Mouse (Mus musculus) CH12.LX (cell line): ENCODE measurements around the gene Snrpd2. TPM values are rescaled to one million over a fixed set of nuclear protein-coding genes. Genes with fewer than 3 reads are reported as not detected.

ENCODE experiments used
- DNase-seq: peaks from one replicate; pipeline ENCODE4 v3.0.0-alpha.2; 2013; ENCODE audit errors: extremely low read depth
- H3K27ac ChIP-seq: 2 replicates; pipeline ENCODE4 v1.5.1; 2012; ENCODE audit warnings: low read depth, mild to moderate bottlenecking, control low read depth, moderate library complexity; ENCODE audit not compliant: insufficient read depth
- H3K27me3 ChIP-seq: replicated peaks from 2 replicates; pipeline ENCODE3; 2012; ENCODE audit warnings: inconsistent platforms
- H3K36me3 ChIP-seq, 2 experiments: replicated peaks in 1 of 2; 2 replicates each; pipeline versions ENCODE3 to v1.6.1; 2012; ENCODE audit warnings: inconsistent platforms in 1 of 2, low read length in 1 of 2, mild to moderate bottlenecking in 1 of 2, mixed read lengths in 1 of 2, moderate library complexity in 1 of 2; ENCODE audit not compliant: control insufficient read depth in 1 of 2, insufficient read depth in 1 of 2
- H3K4me1 ChIP-seq, 2 experiments: 2 replicates each; pipeline ENCODE4 v1.6.1; 2012; ENCODE audit warnings: inconsistent platforms in 1 of 2, moderate library complexity in 1 of 2; ENCODE audit not compliant: insufficient read depth in 2 of 2, control insufficient read depth in 1 of 2
- H3K4me2 ChIP-seq: 2 replicates; pipeline ENCODE4 v1.6.1; 2012; ENCODE audit warnings: low read depth, mild to moderate bottlenecking, control low read depth; ENCODE audit not compliant: poor library complexity, insufficient read depth, severe bottlenecking
- H3K4me3 ChIP-seq, 3 experiments: fragments of 150-350 bp in 1 of 3; sonication (generic) in 1 of 3; replicated peaks in 1 of 3; 2 replicates each; pipeline versions ENCODE3 to v1.5.1; 2011 to 2012; ENCODE audit warnings: low read depth in 2 of 3, low read length in 2 of 3, mild to moderate bottlenecking in 2 of 3, moderate library complexity in 2 of 3, control low read depth in 1 of 3, improper control_type of control experiment in 1 of 3, inconsistent platforms in 1 of 3, mixed read lengths in 1 of 3; ENCODE audit not compliant: poor library complexity in 1 of 3
- H3K79me2 ChIP-seq: replicated peaks from 2 replicates; pipeline ENCODE4 v1.6.1; 2012; ENCODE audit warnings: mild to moderate bottlenecking, moderate library complexity; ENCODE audit not compliant: control insufficient read depth, poor library complexity, insufficient read depth, severe bottlenecking; ENCODE audit errors: extremely low read depth
- H3K9ac ChIP-seq: 2 replicates; pipeline ENCODE4 v1.6.1; 2012; ENCODE audit warnings: low read depth, mild to moderate bottlenecking, control low read depth, moderate library complexity; ENCODE audit not compliant: insufficient read depth
- H3K9me3 ChIP-seq: replicated peaks from 2 replicates; pipeline ENCODE3; 2012; ENCODE audit warnings: low read length, inconsistent platforms, mixed read lengths
- BHLHE40 ChIP-seq: IDR thresholded peaks from 2 replicates; pipeline ENCODE4 v1.6.1; 2011; ENCODE audit warnings: mild to moderate bottlenecking, low read depth, low read length, improper control_type of control experiment
- CHD1 ChIP-seq: IDR thresholded peaks from 2 replicates; pipeline ENCODE4 v1.6.1; 2012; ENCODE audit warnings: low read depth, low read length, improper control_type of control experiment, inconsistent platforms
- CTCF ChIP-seq, 2 experiments: IDR thresholded peaks in 1 of 2; conservative IDR thresholded peaks in 1 of 2; 2 replicates each; pipeline ENCODE4 v1.5.1; 2011 to 2012; ENCODE audit warnings: low read depth in 2 of 2, low read length in 2 of 2, improper control_type of control experiment in 1 of 2, inconsistent platforms in 1 of 2, mild to moderate bottlenecking in 1 of 2, moderate library complexity in 1 of 2
- E2F4 ChIP-seq: IDR thresholded peaks from 2 replicates; pipeline ENCODE4 v1.6.1; 2011; ENCODE audit warnings: low read depth, low read length, improper control_type of control experiment; ENCODE audit not compliant: insufficient replicate concordance
- ELF1 ChIP-seq: IDR thresholded peaks from 2 replicates; pipeline ENCODE4 v1.6.1; 2014; ENCODE audit warnings: low read depth, mild to moderate bottlenecking, inconsistent platforms, low read length, improper control_type of control experiment
- GABPA ChIP-seq: IDR thresholded peaks from 2 replicates; pipeline ENCODE4 v1.6.1; 2012; ENCODE audit warnings: low read depth, low read length, improper control_type of control experiment, inconsistent platforms; ENCODE audit not compliant: insufficient replicate concordance
- HCFC1 ChIP-seq: IDR thresholded peaks from 2 replicates; pipeline ENCODE4 v1.6.1; 2012; ENCODE audit warnings: low read depth, mild to moderate bottlenecking, inconsistent platforms, low read length, improper control_type of control experiment
- IRF4 ChIP-seq: IDR thresholded peaks from 2 replicates; pipeline ENCODE4 v1.6.1; 2014; ENCODE audit warnings: low read depth, mild to moderate bottlenecking, inconsistent platforms, low read length, improper control_type of control experiment
- JUND ChIP-seq: conservative IDR thresholded peaks from 2 replicates; pipeline ENCODE4 v1.6.1; 2011; ENCODE audit warnings: low read depth, low read length, improper control_type of control experiment
- KAT2A ChIP-seq: IDR thresholded peaks from 2 replicates; pipeline ENCODE4 v1.6.1; 2012; ENCODE audit warnings: low read length, improper control_type of control experiment, inconsistent platforms; ENCODE audit not compliant: insufficient replicate concordance
- MAFK ChIP-seq: IDR thresholded peaks from 2 replicates; pipeline ENCODE4 v1.6.1; 2011; ENCODE audit warnings: low read length, improper control_type of control experiment; ENCODE audit not compliant: insufficient replicate concordance
- MXI1 ChIP-seq: IDR thresholded peaks from 2 replicates; pipeline ENCODE4 v1.6.1; 2011; ENCODE audit warnings: mild to moderate bottlenecking, low read depth, low read length, improper control_type of control experiment
- MYC ChIP-seq: IDR thresholded peaks from 2 replicates; pipeline ENCODE4 v1.6.1; 2011; ENCODE audit warnings: low read depth, mild to moderate bottlenecking, improper control_type of control experiment, low read length
- NELFE ChIP-seq: IDR thresholded peaks from 2 replicates; pipeline ENCODE4 v1.6.1; 2011; ENCODE audit warnings: low read depth, low read length, improper control_type of control experiment
- RAD21 ChIP-seq: IDR thresholded peaks from 2 replicates; pipeline ENCODE4 v1.6.1; 2011; ENCODE audit warnings: low read depth, mild to moderate bottlenecking, low read length, improper control_type of control experiment, moderate library complexity
- RCOR1 ChIP-seq: conservative IDR thresholded peaks from 2 replicates; pipeline ENCODE4 v1.6.1; 2012; ENCODE audit warnings: low read depth, mild to moderate bottlenecking, inconsistent platforms, low read length, improper control_type of control experiment
- SIN3A ChIP-seq: IDR thresholded peaks from 2 replicates; pipeline ENCODE4 v1.6.1; 2012; ENCODE audit warnings: low read length, improper control_type of control experiment, inconsistent platforms
- SMC3 ChIP-seq: IDR thresholded peaks from 2 replicates; pipeline ENCODE4 v1.6.1; 2011; ENCODE audit warnings: low read depth, low read length, improper control_type of control experiment
- UBTF ChIP-seq: IDR thresholded peaks from 2 replicates; pipeline ENCODE4 v1.6.1; 2012; ENCODE audit warnings: low read depth, mild to moderate bottlenecking, inconsistent platforms, low read length, improper control_type of control experiment, moderate library complexity
- USF1 ChIP-seq: IDR thresholded peaks from 2 replicates; pipeline ENCODE4 v1.6.1; 2014; ENCODE audit warnings: low read depth, mild to moderate bottlenecking, inconsistent platforms, low read length, improper control_type of control experiment
- USF2 ChIP-seq: conservative IDR thresholded peaks from 2 replicates; pipeline ENCODE4 v1.6.1; 2011; ENCODE audit warnings: low read depth, low read length, improper control_type of control experiment
- ZC3H11A ChIP-seq: IDR thresholded peaks from 2 replicates; pipeline ENCODE4 v1.6.1; 2012; ENCODE audit warnings: low read depth, mild to moderate bottlenecking, inconsistent platforms, low read length, improper control_type of control experiment
- ZKSCAN1 ChIP-seq: IDR thresholded peaks from 2 replicates; pipeline ENCODE4 v1.6.1; 2012; ENCODE audit warnings: low read depth, inconsistent platforms, low read length, improper control_type of control experiment, borderline replicate concordance
- ZMIZ1 ChIP-seq: IDR thresholded peaks from 2 replicates; pipeline ENCODE4 v1.6.1; 2012; ENCODE audit warnings: low read depth, mild to moderate bottlenecking, inconsistent platforms, low read length, improper control_type of control experiment
- ZNF384 ChIP-seq: IDR thresholded peaks from 2 replicates; pipeline ENCODE4 v1.6.1; 2012; ENCODE audit warnings: low read depth, low read length, improper control_type of control experiment, inconsistent platforms
- dilution Hi-C: fragments of 300-500 bp; cut with MboI; formaldehyde crosslinking; loops from 2 replicates; pipeline ENCODE4 v1.14.3; 2020; ENCODE audit warnings: low sequenced_read_pairs; ENCODE audit not compliant: extremely low pct_unique_long_range_greater_than_20kb, extremely low pct_ligation_motif_present
- in situ Hi-C: fragments of 300-500 bp; cut with MboI; formaldehyde crosslinking; loops from 3 replicates; pipeline ENCODE4 v1.14.3; 2019; ENCODE audit warnings: low sequenced_read_pairs, low pct_ligation_motif_present, low pct_unique_long_range_greater_than_20kb, mixed read lengths
- polyA plus RNA-seq: library from polyadenylated mRNA; unstranded; fragments of >175 nt; gene quantifications from 2 replicates; pipeline ENCODE4 v1.2.1, GENCODE M21; 2012; ENCODE audit warnings: low read depth; ENCODE audit not compliant: insufficient read length
- total RNA-seq, 2 experiments: library from RNA; depleted of rRNA; stranded (reverse); fragments of 300-350 nt in 1 of 2; fragments of >200 nt in 1 of 2; gene quantifications; 2 replicates each; pipeline ENCODE4 v1.2.3; 2012 to 2014

Snrpd2 gene
- total and polyA plus RNA-seq, 3 experiments: 177 to 348 (median 213) TPM

DNA sequence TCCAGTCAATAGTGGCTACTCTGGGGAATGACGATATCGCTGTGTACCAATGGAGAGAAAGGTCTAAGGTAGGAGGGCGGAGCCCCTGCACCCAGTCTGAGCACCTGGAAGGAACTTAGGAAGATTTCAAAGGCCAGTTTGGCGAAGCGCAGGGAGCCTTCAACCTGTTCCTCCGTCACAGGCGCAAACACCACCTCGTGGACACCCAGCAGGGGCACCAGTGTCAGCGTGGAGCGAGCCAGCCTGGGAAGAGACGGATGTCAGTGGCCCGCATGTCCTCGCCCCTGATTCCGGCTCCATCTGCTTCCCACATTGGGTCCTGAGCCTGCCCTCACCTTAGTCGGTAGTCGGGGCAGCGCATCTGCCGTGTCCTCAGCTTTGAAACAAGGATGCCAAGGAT is 9.9 kb downstream of the Snrpd2 start:
- H3K4me2 ChIP-seq: no peak overlapping the region
- in situ Hi-C loops (no loop called here), dilution Hi-C loops (no loop called here)
- H3K4me1 ChIP-seq: peaks cover 5 to 8% of the 10 kb centered on the region in 2 experiments
- TF ChIP-seq RAD21 (no peak), MAFK (no peak), ZNF384 (no peak), BHLHE40 (no peak), CTCF (conservative IDR thresholded peaks at IDR 0.05 in 1 of 2, IDR thresholded peaks at IDR 0.05 in 1 of 2; ENCODE audit: low read depth in 2 of 2, low read length in 2 of 2) (no peak), KAT2A (no peak), MYC (no peak), RCOR1 (no peak), CHD1 (no peak), IRF4 (no peak), NELFE (no peak), E2F4 (no peak), USF1 (no peak), MXI1 (no peak), HCFC1 (no peak), GABPA (no peak), SMC3 (no peak)
- no peak overlapping the region for H3K9ac ChIP-seq
- DNase-seq: no peak
- H3K9me3 ChIP-seq: no peaks in the 10 kb centered on the region
- no peak overlapping the region for H3K4me3 ChIP-seq
- H3K27me3 ChIP-seq: peaks cover 7% of the 10 kb centered on the region
- H3K27ac ChIP-seq: no peak overlapping the region
- H3K36me3 ChIP-seq: peaks cover 2 to 42% of the 10 kb centered on the region in 2 experiments
- no peaks in the 10 kb centered on the region for H3K79me2 ChIP-seq

DNA sequence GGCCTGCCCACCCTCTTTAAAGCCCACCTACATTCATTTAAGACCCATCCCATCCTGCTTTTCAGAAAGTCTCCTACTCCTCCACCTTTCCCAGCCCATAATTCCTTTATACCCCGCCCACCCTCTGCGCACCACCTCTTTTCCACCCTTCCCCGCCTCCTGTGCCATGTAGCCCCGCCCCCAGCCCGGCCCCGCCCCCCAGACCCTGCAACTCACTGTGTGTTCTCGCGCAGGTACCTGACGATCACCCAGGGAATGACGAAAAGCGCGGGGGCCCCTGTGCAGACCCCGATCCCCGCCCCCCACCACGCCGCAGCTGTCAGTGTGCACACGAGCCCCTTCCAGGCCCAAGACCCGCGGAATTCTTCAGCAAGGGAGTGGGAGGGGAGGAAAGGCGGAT is 10.6 kb downstream of the Snrpd2 start:
- Histone ChIP-seq H3K4me1 (peaks cover 8 to 9% of the 10 kb centered on the region in 2 experiments), H3K4me3 (no peak overlapping the region)
- dilution Hi-C loops: no loop called here

More for the DNA sequence above, 10.6 kb downstream of the Snrpd2 start:
- TF ChIP-seq MXI1 (no peak), ELF1 (no peak), HCFC1 (no peak), ZC3H11A (no peak), USF2 (no peak), KAT2A (no peak), MAFK (no peak), RCOR1 (no peak), ZKSCAN1 (no peak), UBTF (no peak), ZMIZ1 (no peak), SMC3 (no peak), JUND (no peak), SIN3A (no peak)
- DNase-seq: no peak
- Histone ChIP-seq H3K9me3 (no peaks in the 10 kb centered on the region), H3K27ac (no peak overlapping the region), H3K79me2 (no peaks in the 10 kb centered on the region), H3K27me3 (peaks cover 14% of the 10 kb centered on the region), H3K36me3 (peaks cover 2 to 35% of the 10 kb centered on the region in 2 experiments), H3K9ac (no peak overlapping the region), H3K4me2 (no peak overlapping the region)
- in situ Hi-C loops: loop anchor here (10.0 kb wide), 1 partner anchor 195 kb away; the partner anchor contains the start of genes Cd3eap and Ppp1r13l
